8 mouse cellular contexts compared by ENCODE assay signal in genomic region chr6:71441251-71441580, GRCm38 (mm10). TPM values are rescaled to one million over a fixed set of nuclear protein-coding genes. Genes with fewer than 3 reads are reported as not detected.
DNase-seq lines count a peak whose midpoint lies in the region; ATAC-seq and TF ChIP-seq lines count a peak whose summit lies in the region.

No protein-coding gene starts in this region.

- no peak for TF ChIP-seq EP300 in ES-Bruce4 (IDR thresholded peaks at IDR 0.05; ENCODE audit: insufficient read depth, low read depth, low read length)

- no peak for TF ChIP-seq POLR2A in ES-Bruce4 (IDR thresholded peaks at IDR 0.05; ENCODE audit: insufficient read depth, low read length)

- peak overlapping the region; percentile 97 for H3K4me2 ChIP-seq in heart, embryonic 12.5 days
- H3K4me2 ChIP-seq in forebrain, postnatal 0 days (ENCODE audit: low read depth): peak overlapping the region; percentile 81

- H3K36me3 ChIP-seq in heart, embryonic 12.5 days: no peaks in the 10 kb centered on the region
- H3K36me3 ChIP-seq in ES-Bruce4 (ENCODE audit: control insufficient read depth, insufficient read depth, low read length, poor library complexity, severe bottlenecking): no peaks in the 10 kb centered on the region
- no peaks in the 10 kb centered on the region for H3K36me3 ChIP-seq in forebrain, postnatal 0 days (ENCODE audit: insufficient read depth)

- no peak for DNase-seq in heart, adult 18-20 months
- DNase-seq in forebrain, postnatal 0 days: no peak
- no peak for DNase-seq in adrenal gland, postnatal 25 days
- DNase-seq in gastrocnemius, postnatal 14 days: no peak

- H3K4me1 ChIP-seq in heart, embryonic 12.5 days (replicated peaks): peaks cover 33% of the 10 kb centered on the region
- peaks cover 2% of the 10 kb centered on the region for H3K4me1 ChIP-seq in ES-Bruce4 (ENCODE audit: control insufficient read depth, insufficient read depth, low read length)
- H3K4me1 ChIP-seq in forebrain, postnatal 0 days (ENCODE audit: insufficient read depth): peaks cover 33% of the 10 kb centered on the region

- H3K27ac ChIP-seq in heart, embryonic 12.5 days (ENCODE audit: poor library complexity, severe bottlenecking): peak overlapping the region; percentile 99
- H3K27ac ChIP-seq in ES-Bruce4 (ENCODE audit: insufficient read depth, low read length): peak overlapping the region; percentile 64
- peak overlapping the region; percentile 97 for H3K27ac ChIP-seq in forebrain, postnatal 0 days (ENCODE audit: low read depth, low read length)

- no peaks in the 10 kb centered on the region for H3K9me3 ChIP-seq in heart, embryonic 12.5 days (replicated peaks)
- H3K9me3 ChIP-seq in ES-Bruce4 (replicated peaks; ENCODE audit: control insufficient read depth, insufficient read depth, low read length, poor library complexity, severe bottlenecking): no peaks in the 10 kb centered on the region
- no peaks in the 10 kb centered on the region for H3K9me3 ChIP-seq in forebrain, postnatal 0 days (ENCODE audit: low read length)

- intact Hi-C loops in gastrocnemius, postnatal 14 days (cut with DNase I; ENCODE audit: low total_unique reads): no loop called here

- H3K27me3 ChIP-seq in heart, embryonic 12.5 days (replicated peaks): no peaks in the 10 kb centered on the region
- H3K27me3 ChIP-seq in ES-Bruce4 (ENCODE audit: control insufficient read depth, insufficient read depth, low read length, poor library complexity, severe bottlenecking): no peaks in the 10 kb centered on the region
- H3K27me3 ChIP-seq in forebrain, postnatal 0 days (ENCODE audit: insufficient read depth, low read length): no peaks in the 10 kb centered on the region

- 5% methylated on average over 12 of the region's 12 CpGs for WGBS in heart, embryonic 12.5 days
- whole genome bisulfite sequencing in forebrain, postnatal 0 days: 3% methylated on average over 12 of the region's 12 CpGs

- TF ChIP-seq CTCF in ES-Bruce4 (IDR thresholded peaks at IDR 0.05; ENCODE audit: low read depth, low read length): no peak
- no peak for TF ChIP-seq CTCF in forebrain, postnatal 0 days (IDR thresholded peaks at IDR 0.05; ENCODE audit: low read depth)

- H3K9ac ChIP-seq in heart, embryonic 12.5 days: peak overlapping the region; percentile 86
- peak overlapping the region; percentile 74 for H3K9ac ChIP-seq in ES-Bruce4 (ENCODE audit: low read depth, poor library complexity, severe bottlenecking)
- peak overlapping the region; percentile 75 for H3K9ac ChIP-seq in forebrain, postnatal 0 days

- H3K4me3 ChIP-seq in heart, embryonic 12.5 days: peak overlapping the region; percentile 81
- H3K4me3 ChIP-seq in ES-Bruce4 (ENCODE audit: low read depth, low read length): peak overlapping the region; percentile 90
- H3K4me3 ChIP-seq in forebrain, postnatal 0 days (ENCODE audit: low read depth, low read length): peak overlapping the region; percentile 95

- ATAC-seq in heart, embryonic 12.5 days (ENCODE audit: insufficient number of reproducible peaks, low FRiP score): peak; percentile 1; the same call in 1 of the 2 replicates
- peak; percentile 0 for ATAC-seq in forebrain, postnatal 0 days
- peak; percentile 8 for ATAC-seq in megakaryocyte-erythroid progenitor cell, adult 5-6 weeks (replicated peaks; ENCODE audit: low FRiP score, low TSS enrichment, poor library complexity, severe bottlenecking)
- no peak for ATAC-seq in inflammation-experienced regulatory T-cells, adult 6 months

RNA-seq across cellular contexts. Expression of gene Rmnd5a, which starts 0.8 kb away (rescaled TPM):
- polyA plus RNA-seq in heart, embryonic 12.5 days (2016; fragmentation: Nextera tagmentation; extraction: Ambion mirVana): 15.2 and 17.0 TPM in 2 replicates
- 10 to 100 TPM; 66.8 to 74.7 TPM for total RNA-seq in heart, adult 18-20 months (2021)
- polyA plus RNA-seq in ES-Bruce4 (2011; ENCODE audit: insufficient read depth, insufficient read length, low read depth, missing spikeins): 80.3 and 86.1 TPM in 2 replicates
- total RNA-seq in forebrain, postnatal 0 days (2014; rRNA removed): 45.6 and 55.6 TPM in 2 replicates
- polyA plus RNA-seq in forebrain, postnatal 0 days (2015; fragmentation: Nextera tagmentation; extraction: Ambion mirVana): 5.3 and 6.4 TPM in 2 replicates
- total RNA-seq in megakaryocyte-erythroid progenitor cell, adult 5-6 weeks (2014; fragmentation: Nextera tagmentation): 31.3 and 40.0 TPM in 2 replicates
- 42.5 and 99.0 TPM in 2 replicates for total RNA-seq in megakaryocyte-erythroid progenitor cell, adult 5-6 weeks (2017)
- polyA plus RNA-seq in inflammation-experienced regulatory T-cells, adult 6 months (2017; shearing (Covaris generic)): 10 to 100 TPM; 12.3 to 17.7 (median 13.4) TPM
- total RNA-seq in adrenal gland, postnatal 25 days (2021): 91.9 and 102 TPM in 2 replicates
- 10 to 100 TPM; 58.8 to 64.5 TPM for total RNA-seq in gastrocnemius, postnatal 14 days (2021)

RNA-seq across cellular contexts. Expression of gene Rnf103, which starts 52.5 kb away (rescaled TPM):
- polyA plus RNA-seq in heart, embryonic 12.5 days (2016; fragmentation: Nextera tagmentation; extraction: Ambion mirVana): 20.7 and 21.6 TPM in 2 replicates
- 10 to 100 TPM; 24.5 to 25.0 TPM for total RNA-seq in heart, adult 18-20 months (2021)
- 9.5 and 9.7 TPM in 2 replicates for polyA plus RNA-seq in ES-Bruce4 (2011; ENCODE audit: insufficient read depth, insufficient read length, low read depth, missing spikeins)
- 34.5 and 41.0 TPM in 2 replicates for total RNA-seq in forebrain, postnatal 0 days (2014; rRNA removed)
- polyA plus RNA-seq in forebrain, postnatal 0 days (2015; fragmentation: Nextera tagmentation; extraction: Ambion mirVana): 15.6 and 21.3 TPM in 2 replicates
- total RNA-seq in megakaryocyte-erythroid progenitor cell, adult 5-6 weeks (2014; fragmentation: Nextera tagmentation): 5.7 and 12.9 TPM in 2 replicates
- total RNA-seq in megakaryocyte-erythroid progenitor cell, adult 5-6 weeks (2017): 6.8 and 13.4 TPM in 2 replicates
- polyA plus RNA-seq in inflammation-experienced regulatory T-cells, adult 6 months (2017; shearing (Covaris generic)): 1 to 10 TPM; 3.6 to 6.5 (median 6.3) TPM
- 32.3 and 41.0 TPM in 2 replicates for total RNA-seq in adrenal gland, postnatal 25 days (2021)
- 10 to 100 TPM; 18.2 to 19.1 TPM for total RNA-seq in gastrocnemius, postnatal 14 days (2021)
